Mouse (Mus musculus): ENCODE measurements around the gene Tgfb1i1.

The Tgfb1i1 gene

GRCm38 (mm10) chr7:128288923-128289544 is 42.4 kb downstream of the Tgfb1i1 start:
- no peak for DNase-seq (ENCODE audit: low spot score)

- no peak for DNase-seq (ENCODE audit: low spot score)
These were observed 48.2 kb downstream of the Tgfb1i1 start for GRCm38 (mm10) chr7:128294785-128295184.

GRCm38 (mm10) chr7:128296514-128296913 is 49.9 kb downstream of the Tgfb1i1 start:
- no peak for DNase-seq (ENCODE audit: low spot score)

- DNase-seq (ENCODE audit: low spot score): no peak
These were observed 50.6 kb downstream of the Tgfb1i1 start for GRCm38 (mm10) chr7:128297291-128297616.

- peak; percentile 66 for DNase-seq (ENCODE audit: low spot score)
These were observed 51.2 kb downstream of the Tgfb1i1 start, which contains the start of gene BC017158 for GRCm38 (mm10) chr7:128297617-128298480. Gene BC017158 (minus strand): TSS chr7:128298170.

GRCm38 (mm10) chr7:128298481-128299342 is 52.1 kb downstream of the Tgfb1i1 start:
- DNase-seq (ENCODE audit: low spot score): no peak

- DNase-seq (ENCODE audit: low spot score): no peak
These were observed 54.3 kb downstream of the Tgfb1i1 start for GRCm38 (mm10) chr7:128300952-128301351.

- DNase-seq (ENCODE audit: low spot score): no peak
These were observed 55.5 kb downstream of the Tgfb1i1 start for GRCm38 (mm10) chr7:128302151-128302550.

GRCm38 (mm10) chr7:128304198-128304597 is 57.6 kb downstream of the Tgfb1i1 start:
- no peak for DNase-seq (ENCODE audit: low spot score)

GRCm38 (mm10) chr7:128304907-128305306 is 58.3 kb downstream of the Tgfb1i1 start:
- DNase-seq (ENCODE audit: low spot score): peak; percentile 62

Data from testis, postnatal 10 days (tissue).